Mouse (Mus musculus): ENCODE data around the gene Tubgcp2.

DNA sequence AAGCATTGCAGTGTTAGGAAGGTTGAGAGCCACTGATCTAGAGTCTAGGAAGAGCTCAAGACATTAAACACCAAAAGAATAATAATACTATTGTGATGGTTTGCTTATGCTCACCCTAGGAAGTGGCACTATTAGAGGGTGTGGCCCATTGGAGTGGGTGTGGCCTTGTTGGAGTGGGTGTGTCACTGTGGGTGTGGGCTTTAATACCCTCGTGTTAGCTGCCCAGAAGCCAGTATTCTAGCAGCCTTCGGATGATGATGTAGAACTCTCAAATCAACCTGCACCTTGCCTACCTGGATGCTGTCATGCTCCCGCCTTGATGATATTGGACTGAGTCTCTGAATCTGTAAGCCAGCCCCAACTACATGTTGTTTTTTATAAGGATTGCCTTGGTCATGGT is 6.3 kb upstream of the Tubgcp2 start:
- TF ChIP-seq CTCF (IDR thresholded peaks at IDR 0.05; ENCODE audit: low read depth), result no peak
- no peak for TF ChIP-seq EP300 (IDR thresholded peaks at IDR 0.05; ENCODE audit: low read depth)

Measured in heart, postnatal 0 days (tissue).